Mouse (Mus musculus) intestine, postnatal 0 days (tissue): Measurements from ENCODE around the gene Abcb5. TPM values are rescaled to one million over a fixed set of nuclear protein-coding genes. Genes with fewer than 3 reads are reported as not detected.

ENCODE experiments used
- ATAC-seq: fragments of 200-750 bp; cut with Nextera tagmentation; 2 replicates; pipeline ENCODE4 v1.8.0; 2017; ENCODE audit warnings: mild to moderate bottlenecking, moderate TSS enrichment, moderate library complexity
- H3K27ac ChIP-seq: fragments of 300-500 bp; sonication (generic); 2 replicates; pipeline ENCODE4 v1.5.1; 2014; ENCODE audit warnings: mild to moderate bottlenecking, low read depth, low read length, moderate library complexity
- H3K27me3 ChIP-seq: fragments of 300-500 bp; sonication (generic); replicated peaks from 2 replicates; pipeline ENCODE4 v1.6.1; 2014; ENCODE audit warnings: low read length, mixed read lengths; ENCODE audit not compliant: control insufficient read depth, insufficient read depth
- H3K36me3 ChIP-seq: fragments of 300-500 bp; sonication (generic); 2 replicates; pipeline ENCODE4 v1.6.1; 2014; ENCODE audit warnings: mild to moderate bottlenecking, moderate library complexity; ENCODE audit not compliant: control insufficient read depth, insufficient read depth
- H3K4me1 ChIP-seq: fragments of 300-500 bp; sonication (generic); replicated peaks from 2 replicates; pipeline ENCODE4 v1.6.1; 2014; ENCODE audit warnings: antibody characterized with exemption, low read length, mixed read lengths; ENCODE audit not compliant: control insufficient read depth, insufficient read depth
- H3K4me2 ChIP-seq: fragments of 300-500 bp; sonication (generic); replicated peaks from 2 replicates; pipeline ENCODE4 v1.6.1; 2014; ENCODE audit warnings: low read depth, mild to moderate bottlenecking, moderate library complexity
- H3K4me3 ChIP-seq: fragments of 300-500 bp; sonication (generic); 2 replicates; pipeline ENCODE4 v1.5.1; 2014; ENCODE audit warnings: low read depth, low read length
- H3K9ac ChIP-seq: fragments of 300-500 bp; sonication (generic); 2 replicates; pipeline ENCODE4 v1.6.1; 2014; ENCODE audit warnings: mild to moderate bottlenecking, low read depth, low read length
- H3K9me3 ChIP-seq: fragments of 300-500 bp; sonication (generic); 2 replicates; pipeline ENCODE4 v1.6.1; 2016; ENCODE audit warnings: mixed run types; ENCODE audit not compliant: control insufficient read depth
- CTCF ChIP-seq: sonication (generic); IDR thresholded peaks from 2 replicates; pipeline ENCODE4 v1.5.1; 2016; ENCODE audit warnings: low read depth, mild to moderate bottlenecking, control low read depth, antibody characterized with exemption, moderate library complexity
- WGBS: fragments of 180-500 bp; shearing (Covaris S2); extraction: QIAGEN DNeasy Blood & Tissue Kit; methylation state at CpG from one replicate; pipeline ENCODE4 v1.1.7; 2014; 5-methylcytosine and 5-hydroxymethylcytosine counted together
- polyA plus RNA-seq: library from polyadenylated mRNA; unstranded; fragments of >200 nt; fragmentation: Nextera tagmentation; extraction: Ambion mirVana; gene quantifications from 2 replicates; pipeline ENCODE4 v1.2.1, GENCODE M21; 2015

The Abcb5 gene
- polyA plus RNA-seq, 1 experiment from 2014 or later = not detected

DNA sequence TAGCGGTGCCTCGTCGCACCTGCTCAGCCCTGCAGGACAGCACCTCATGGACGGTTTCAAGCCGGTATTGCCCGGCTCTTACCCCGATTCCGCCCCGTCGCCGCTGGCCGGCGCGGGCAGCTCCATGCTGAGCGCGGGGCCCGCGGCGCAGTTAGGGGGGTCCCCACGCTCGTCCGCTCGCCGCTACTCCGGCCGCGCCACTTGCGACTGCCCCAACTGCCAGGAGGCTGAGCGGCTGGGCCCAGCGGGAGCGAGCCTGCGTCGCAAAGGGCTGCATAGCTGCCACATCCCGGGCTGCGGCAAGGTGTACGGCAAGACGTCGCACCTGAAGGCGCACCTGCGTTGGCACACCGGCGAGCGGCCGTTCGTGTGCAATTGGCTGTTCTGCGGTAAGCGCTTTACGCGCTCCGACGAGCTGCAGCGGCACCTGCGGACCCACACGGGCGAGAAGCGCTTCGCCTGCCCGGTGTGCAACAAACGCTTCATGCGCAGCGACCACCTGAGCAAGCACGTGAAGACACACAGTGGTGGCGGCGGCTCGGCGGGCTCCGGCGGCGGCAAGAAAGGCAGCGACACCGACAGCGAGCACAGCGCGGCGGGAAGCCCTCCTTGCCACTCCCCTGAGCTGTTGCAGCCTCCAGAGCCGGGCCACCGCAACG is 116.9 kb downstream of the Abcb5 start:
- Histone ChIP-seq H3K9me3 (no peaks in the 10 kb centered on the region), H3K4me2 (peak overlapping the region; percentile 49), H3K4me3 (peak overlapping the region; percentile 52), H3K4me1 (no peaks in the 10 kb centered on the region), H3K27ac (no peak overlapping the region), H3K27me3 (peaks cover 94% of the 10 kb centered on the region), H3K9ac (no peak overlapping the region), H3K36me3 (no peaks in the 10 kb centered on the region)
- ATAC-seq = no peak
- under 1% methylated on average over 77 of the region's 78 CpGs for WGBS
- TF ChIP-seq CTCF = no peak

DNA sequence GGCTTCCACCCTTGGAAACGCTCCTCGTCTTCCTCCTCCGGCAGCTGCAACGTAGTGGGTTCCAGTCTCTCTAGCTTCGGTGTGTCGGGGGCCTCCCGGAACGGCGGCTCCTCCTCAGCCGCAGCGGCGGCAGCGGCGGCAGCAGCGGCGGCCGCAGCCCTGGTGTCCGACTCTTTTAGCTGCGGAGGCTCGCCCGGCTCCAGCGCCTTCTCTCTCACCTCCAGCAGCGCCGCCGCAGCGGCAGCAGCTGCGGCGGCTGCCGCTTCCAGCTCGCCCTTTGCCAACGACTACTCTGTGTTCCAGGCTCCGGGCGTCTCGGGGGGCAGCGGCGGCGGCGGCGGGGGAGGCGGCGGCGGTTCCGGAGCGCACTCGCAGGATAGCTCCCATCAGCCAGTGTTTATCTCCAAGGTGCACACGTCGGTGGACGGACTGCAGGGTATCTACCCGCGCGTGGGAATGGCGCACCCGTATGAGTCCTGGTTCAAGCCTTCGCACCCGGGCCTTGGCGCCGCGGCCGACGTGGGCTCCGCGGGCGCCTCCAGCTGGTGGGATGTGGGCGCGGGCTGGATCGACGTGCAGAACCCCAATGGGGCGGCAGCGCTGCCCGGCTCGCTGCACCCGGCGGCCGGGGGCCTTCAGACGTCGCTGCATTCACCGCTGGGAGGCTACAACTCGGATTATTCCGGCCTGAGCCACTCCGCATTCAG is 117.6 kb downstream of the Abcb5 start:
- Histone ChIP-seq H3K36me3 (no peaks in the 10 kb centered on the region), H3K4me1 (no peaks in the 10 kb centered on the region), H3K9me3 (no peaks in the 10 kb centered on the region), H3K27ac (no peak overlapping the region), H3K4me2 (peak overlapping the region; percentile 49), H3K9ac (no peak overlapping the region), H3K4me3 (peak overlapping the region; percentile 52), H3K27me3 (peaks cover 93% of the 10 kb centered on the region)
- 0 out of 2 replicates have a peak, but pooled peaks have one; percentile 22 for TF ChIP-seq CTCF
- 1% methylated on average over 74 of the region's 80 CpGs for WGBS
- peak; percentile 34; the same call in 1 of the 2 replicates for ATAC-seq

DNA sequence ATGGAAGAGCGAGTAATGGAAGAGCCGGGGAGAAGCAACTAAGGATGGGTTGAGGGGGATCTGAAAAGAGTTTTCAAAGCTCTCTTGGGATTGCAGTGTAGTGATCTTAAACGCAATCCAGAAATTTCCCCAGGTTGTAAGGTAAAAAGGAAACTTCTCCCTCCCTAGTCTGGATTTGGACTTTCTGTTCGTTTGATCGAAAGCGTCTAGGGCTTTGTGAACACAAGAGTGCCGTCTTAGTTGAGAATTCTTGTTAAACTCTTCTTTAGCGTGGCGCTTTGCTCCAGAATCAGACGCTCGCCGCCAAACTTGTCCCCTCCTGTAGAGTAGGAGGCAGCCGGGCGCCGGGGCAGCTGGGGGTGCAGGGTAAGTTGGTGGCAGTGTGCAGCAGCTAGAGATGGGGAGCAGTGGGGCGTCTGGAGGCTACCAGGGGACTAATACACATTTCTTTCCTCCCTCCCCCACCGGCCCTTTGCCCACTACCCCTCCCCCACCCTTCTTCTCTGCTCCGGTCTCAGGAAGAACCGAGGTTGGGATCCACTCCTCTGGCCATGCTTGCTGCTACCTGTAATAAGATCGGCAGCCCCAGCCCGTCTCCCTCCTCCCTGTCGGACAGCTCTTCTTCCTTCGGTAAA is 118.2 kb downstream of the Abcb5 start:
- under 1% methylated on average over 22 of the region's 23 CpGs for WGBS
- no peaks in the 10 kb centered on the region for H3K9me3 ChIP-seq
- H3K27me3 ChIP-seq = peaks cover 93% of the 10 kb centered on the region
- H3K36me3 ChIP-seq = no peaks in the 10 kb centered on the region
- H3K4me1 ChIP-seq = no peaks in the 10 kb centered on the region
- H3K27ac ChIP-seq = no peak overlapping the region
- peak overlapping the region; percentile 49 for H3K4me2 ChIP-seq
- peak overlapping the region; percentile 52 for H3K4me3 ChIP-seq
- no peak for TF ChIP-seq CTCF
- ATAC-seq = no peak
- H3K9ac ChIP-seq = no peak overlapping the region

DNA sequence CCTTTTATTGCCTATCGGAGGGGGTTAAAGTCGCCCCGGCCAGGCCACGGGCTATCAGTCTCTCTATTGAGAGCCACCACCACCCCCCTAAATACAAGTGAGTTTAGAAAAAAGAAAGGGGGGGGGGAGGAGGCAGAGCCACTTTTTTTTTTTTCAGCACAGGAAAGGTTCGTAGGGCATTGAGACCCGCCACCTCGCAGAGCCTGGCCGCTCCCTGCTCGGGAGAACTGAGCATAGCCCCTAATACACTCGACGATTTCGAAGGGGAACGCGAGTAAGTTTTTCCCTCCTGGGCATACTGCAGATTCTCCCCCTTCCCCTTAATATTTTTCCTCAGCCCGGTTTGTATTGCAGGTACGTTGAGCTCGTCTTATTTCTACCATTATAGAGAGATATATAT is 118.8 kb downstream of the Abcb5 start:
- no peak for ATAC-seq
- Histone ChIP-seq H3K9me3 (no peaks in the 10 kb centered on the region), H3K4me3 (peak overlapping the region; percentile 52), H3K4me2 (peak overlapping the region; percentile 78), H3K4me1 (no peaks in the 10 kb centered on the region), H3K27me3 (peaks cover 94% of the 10 kb centered on the region), H3K9ac (no peak overlapping the region), H3K36me3 (no peaks in the 10 kb centered on the region), H3K27ac (no peak overlapping the region)
- TF ChIP-seq CTCF = no peak
- 1% methylated on average over 17 of the region's 17 CpGs for WGBS

DNA sequence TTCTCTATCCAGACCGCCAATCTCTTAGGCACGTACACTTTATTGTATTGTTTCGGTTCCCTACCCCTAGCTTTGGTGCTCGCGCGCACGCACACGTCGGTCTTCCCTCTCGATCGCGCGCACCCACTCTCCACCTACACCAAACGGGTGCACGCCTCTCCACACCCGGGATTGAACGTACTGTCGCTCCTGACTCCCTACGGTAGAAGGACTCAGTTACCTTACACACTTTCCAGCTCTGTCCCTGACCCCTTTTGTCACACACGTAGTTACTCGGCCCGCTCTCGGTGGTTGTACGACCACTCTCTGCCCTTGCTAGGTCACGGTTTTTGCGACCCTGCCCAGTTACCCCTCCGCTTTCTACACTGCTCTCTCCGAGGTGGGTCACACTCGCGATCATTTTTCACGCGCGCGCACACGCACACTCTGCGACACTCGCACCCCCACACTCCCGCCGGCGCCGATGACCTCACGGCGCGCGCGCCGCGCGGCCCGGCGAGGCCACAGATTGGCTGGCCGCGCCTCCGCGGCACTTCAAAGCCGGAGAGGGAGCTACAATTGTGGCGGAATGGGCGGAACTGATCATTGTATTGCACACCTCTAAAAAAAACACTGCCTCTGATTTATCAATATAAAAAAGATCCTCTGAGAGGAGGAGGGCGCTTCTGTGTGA is 119.4 kb downstream of the Abcb5 start:
- H3K36me3 ChIP-seq = no peaks in the 10 kb centered on the region
- no peak overlapping the region for H3K27ac ChIP-seq
- H3K4me3 ChIP-seq = peak overlapping the region; percentile 52
- H3K9ac ChIP-seq = no peak overlapping the region
- H3K27me3 ChIP-seq = peaks cover 95% of the 10 kb centered on the region
- peak; percentile 70 for ATAC-seq
- H3K4me2 ChIP-seq = peak overlapping the region; percentile 78
- no peaks in the 10 kb centered on the region for H3K4me1 ChIP-seq
- under 1% methylated on average over 59 of the region's 59 CpGs for WGBS
- TF ChIP-seq CTCF = no peak
- no peaks in the 10 kb centered on the region for H3K9me3 ChIP-seq

DNA sequence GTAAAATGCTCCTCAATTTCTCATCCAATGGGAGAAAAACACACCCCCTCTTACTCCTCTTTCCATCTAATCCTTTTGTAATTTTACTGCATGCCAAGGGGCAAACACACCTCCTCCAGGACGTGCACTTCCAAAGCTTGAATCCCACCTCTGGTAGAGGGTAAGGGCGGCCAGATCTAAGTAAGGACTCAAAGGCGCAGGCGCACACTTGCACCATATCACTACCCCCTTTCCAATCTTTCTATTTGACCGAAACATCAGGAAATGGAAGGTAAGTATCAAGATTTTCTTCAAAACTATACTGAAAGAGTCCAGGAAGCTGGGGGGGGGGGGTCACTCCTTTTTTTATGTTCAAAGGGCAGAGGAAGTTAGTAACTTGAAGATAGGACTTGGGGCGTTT is 120.0 kb downstream of the Abcb5 start, which contains the start of gene Sp8:
Gene Sp8, plus strand, starts transcription at position 109 of the 400 bp plus-strand sequence.
- Histone ChIP-seq H3K9me3 (no peaks in the 10 kb centered on the region), H3K4me2 (peak within 1 kb of the TSS; percentile 78), H3K27ac (no peak within 1 kb of the TSS), H3K36me3 (no peaks in the 10 kb centered on the region), H3K9ac (no peak within 1 kb of the TSS), H3K27me3 (peaks cover 97% of the 10 kb centered on the region), H3K4me3 (peak within 1 kb of the TSS; percentile 52), H3K4me1 (no peaks in the 10 kb centered on the region)
- no peak for ATAC-seq
- WGBS = 2% methylated on average over 6 of the region's 6 CpGs
- TF ChIP-seq CTCF = no peak
